Mouse (Mus musculus) bone marrow macrophage, adult 2 months (primary cell): Measurements from ENCODE around the gene Cdkl5. TPM values are rescaled to one million over a fixed set of nuclear protein-coding genes. Genes with fewer than 3 reads are reported as not detected.

Experiments
- H3K27ac ChIP-seq: 2 replicates; pipeline ENCODE4 v1.5.1; 2012; ENCODE audit warnings: low read depth, low read length; ENCODE audit not compliant: insufficient read depth
- H3K4me1 ChIP-seq: 2 replicates; pipeline ENCODE4 v1.6.1; 2012; ENCODE audit warnings: low read length; ENCODE audit not compliant: control insufficient read depth, insufficient read depth
- H3K4me3 ChIP-seq: 2 replicates; pipeline ENCODE4 v1.5.1; 2012; ENCODE audit warnings: mild to moderate bottlenecking, low read length, moderate library complexity; ENCODE audit not compliant: insufficient read depth
- CTCF ChIP-seq: IDR thresholded peaks from 2 replicates; pipeline ENCODE4 v1.5.1; 2012; ENCODE audit warnings: low read depth, mild to moderate bottlenecking, low read length, moderate library complexity
- POLR2A ChIP-seq: IDR thresholded peaks from 2 replicates; pipeline ENCODE4 v1.6.1; 2012; ENCODE audit warnings: mild to moderate bottlenecking, low read depth, low read length, borderline replicate concordance
- polyA plus RNA-seq: library from polyadenylated mRNA; stranded (reverse); fragments of >200 nt; gene quantifications from 2 replicates; pipeline ENCODE4 v1.2.4, GENCODE M21; 2012; ENCODE audit not compliant: missing spikeins, insufficient read depth, insufficient read length

The Cdkl5 gene
- polyA plus RNA-seq, 1 experiment: 1.1 TPM

DNA sequence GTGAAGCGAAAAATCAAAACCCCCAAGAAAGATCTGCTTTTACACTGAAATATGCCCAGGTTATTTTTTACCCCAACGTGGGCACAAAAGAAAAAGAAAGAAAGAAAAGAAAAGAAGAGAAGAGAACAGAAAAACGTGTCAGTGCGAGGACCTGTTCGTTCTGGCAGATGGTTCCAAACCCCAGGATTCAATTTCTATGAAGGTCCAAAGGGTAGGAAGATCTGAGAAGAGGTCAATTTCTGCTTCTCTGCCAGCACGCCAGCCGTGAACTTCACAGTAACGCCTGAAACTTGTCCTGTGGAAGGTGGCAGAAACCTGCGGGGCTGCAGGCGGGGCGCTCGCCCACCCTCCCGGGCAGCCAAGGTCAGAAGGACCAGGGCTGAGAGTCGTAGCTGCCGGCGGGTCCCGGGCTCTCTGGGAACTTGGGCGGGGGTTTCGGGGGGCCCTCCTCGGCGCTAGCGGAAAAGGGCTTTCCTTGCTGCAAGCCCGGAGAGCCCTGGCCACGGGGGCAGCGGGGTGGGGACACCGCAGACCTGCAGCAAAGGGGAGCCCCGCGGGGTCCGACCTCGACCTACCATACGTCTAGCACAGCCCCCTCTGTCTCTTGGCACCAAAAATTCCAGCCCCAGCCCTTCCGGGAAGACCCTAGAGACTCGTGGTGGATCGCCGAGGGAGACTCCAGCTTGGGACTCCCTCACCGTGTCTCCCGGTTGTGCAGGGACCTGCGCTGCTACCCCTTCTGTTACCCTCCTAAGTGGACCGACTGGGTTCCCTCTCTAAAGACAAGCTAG is 560 bp downstream of the Cdkl5 start:
- Histone ChIP-seq H3K4me3 (peak overlapping the region; percentile 73), H3K27ac (no peak overlapping the region), H3K4me1 (no peaks in the 10 kb centered on the region)
- TF ChIP-seq POLR2A (no peak), CTCF (no peak)

DNA sequence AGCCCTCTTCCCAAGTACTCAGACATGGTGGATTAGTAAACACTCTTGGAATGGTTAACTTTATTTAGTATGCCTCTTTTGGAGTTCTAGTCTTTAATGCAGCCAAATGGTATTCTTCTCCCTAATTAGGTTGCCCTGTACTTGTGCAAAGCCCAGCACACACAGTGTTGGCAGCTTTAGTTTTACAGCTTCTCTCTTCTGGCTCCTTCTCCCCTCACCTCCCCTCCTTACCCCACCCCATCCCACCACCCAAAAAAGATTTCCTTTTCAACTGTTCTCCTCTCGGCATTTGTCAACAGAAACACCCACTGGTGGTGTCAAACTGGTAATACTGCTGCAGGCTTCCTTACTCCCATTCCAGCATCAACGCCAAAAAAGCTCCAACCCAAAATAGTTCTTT is 1.8 kb downstream of the Cdkl5 start:
- no peak for TF ChIP-seq CTCF
- no peak for TF ChIP-seq POLR2A
- no peak overlapping the region for H3K4me3 ChIP-seq

DNA sequence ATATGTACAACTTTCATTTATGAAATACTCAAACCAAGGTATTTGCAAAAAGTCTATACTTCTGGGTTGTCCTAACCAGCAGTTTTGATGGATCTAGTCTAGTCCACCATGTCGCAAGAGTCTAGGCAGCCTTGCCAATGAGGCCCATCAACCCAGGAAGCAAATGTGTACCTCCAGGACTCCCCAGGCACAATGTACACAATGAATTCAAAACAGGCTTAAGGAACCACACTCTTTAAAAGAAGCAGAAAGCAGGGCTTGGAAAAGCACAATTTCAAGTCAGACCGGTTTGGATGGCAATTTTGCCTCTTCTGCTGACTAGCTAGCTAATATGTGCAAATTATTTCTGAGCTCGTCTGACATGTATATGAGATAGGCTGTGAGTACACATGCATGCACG is 4.2 kb downstream of the Cdkl5 start:
- Histone ChIP-seq H3K27ac (no peak overlapping the region), H3K4me3 (no peak overlapping the region), H3K4me1 (no peaks in the 10 kb centered on the region)
- TF ChIP-seq POLR2A (no peak), CTCF (no peak)

More for the DNA sequence above, 1.8 kb downstream of the Cdkl5 start:
- H3K4me1 ChIP-seq: no peaks in the 10 kb centered on the region
- H3K27ac ChIP-seq: no peak overlapping the region

DNA sequence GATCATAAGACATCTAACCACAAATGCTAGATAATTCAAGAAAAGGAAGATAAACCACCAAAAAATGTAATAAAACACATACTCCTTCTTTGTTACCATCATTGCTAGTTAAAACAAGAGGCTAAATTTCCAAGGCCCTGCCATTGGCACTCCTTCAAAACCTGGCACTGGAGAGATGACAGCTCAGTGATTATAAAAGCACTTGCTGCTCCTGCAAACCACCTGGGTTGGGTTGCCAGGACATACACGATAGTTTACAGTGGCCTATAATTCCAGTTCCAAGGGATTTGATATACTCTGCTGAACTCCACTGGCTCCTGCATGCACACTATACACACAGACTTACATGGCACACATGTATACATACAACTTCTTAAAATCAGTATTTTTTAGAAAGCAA is 16.6 kb downstream of the Cdkl5 start:
- no peak overlapping the region for H3K4me3 ChIP-seq
- TF ChIP-seq CTCF (no peak), POLR2A (no peak)
- no peak overlapping the region for H3K27ac ChIP-seq
- H3K4me1 ChIP-seq: no peaks in the 10 kb centered on the region

DNA sequence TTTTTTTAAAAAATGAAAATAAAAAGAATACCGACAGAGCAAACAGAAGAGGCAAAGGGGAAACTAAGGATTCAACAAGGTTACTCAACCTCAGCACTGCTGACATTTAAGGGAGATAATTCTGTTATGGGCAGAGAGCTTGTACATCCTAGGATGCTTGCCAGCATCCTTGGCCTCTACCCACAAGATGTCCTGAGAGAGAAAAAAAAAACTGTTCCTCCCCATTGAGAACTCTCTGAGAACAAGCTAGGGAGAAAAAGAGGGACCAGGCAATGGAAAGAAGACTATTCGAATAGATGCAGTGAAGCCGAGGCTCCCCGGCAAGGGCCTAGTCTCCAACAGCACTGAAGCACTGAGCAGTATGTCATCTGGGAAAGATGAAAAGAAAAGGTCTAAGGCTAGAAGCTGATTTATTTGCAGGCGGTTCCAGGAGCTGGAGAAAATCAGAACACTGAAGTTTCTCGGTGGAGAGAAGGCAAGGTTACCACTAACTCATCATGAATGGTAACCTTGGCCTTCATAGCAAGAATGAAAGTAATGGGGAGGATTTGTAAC is 22.4 kb downstream of the Cdkl5 start:
- TF ChIP-seq POLR2A (no peak), CTCF (no peak)
- no peak overlapping the region for H3K27ac ChIP-seq
- no peaks in the 10 kb centered on the region for H3K4me1 ChIP-seq
- no peak overlapping the region for H3K4me3 ChIP-seq

DNA sequence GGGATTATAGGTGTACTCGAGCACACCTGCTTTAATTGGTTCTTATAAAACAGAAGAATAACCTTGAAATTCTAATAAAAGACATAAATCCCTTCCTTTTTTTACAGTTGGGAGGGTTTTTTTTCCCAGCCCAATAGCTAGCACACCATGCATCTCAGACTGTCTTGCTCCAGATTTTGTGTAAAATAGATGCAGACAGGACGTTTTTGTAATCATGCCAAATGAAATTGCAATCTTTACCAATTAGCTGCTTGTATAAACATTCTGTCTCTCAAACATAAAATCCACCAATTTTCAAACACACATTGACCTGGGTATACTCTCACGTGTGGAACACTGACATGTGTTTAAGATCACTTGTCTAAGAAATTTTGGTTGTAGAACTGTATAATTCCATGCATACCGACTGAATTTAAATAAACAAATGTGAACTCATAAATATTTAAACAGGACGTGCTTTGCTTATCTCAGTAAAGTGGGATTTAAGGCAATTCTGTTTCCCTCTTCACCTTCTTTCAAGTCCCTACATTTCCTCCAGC is 35.8 kb downstream of the Cdkl5 start:
- no peak overlapping the region for H3K27ac ChIP-seq
- TF ChIP-seq CTCF (no peak), POLR2A (no peak)
- H3K4me3 ChIP-seq: no peak overlapping the region
- no peaks in the 10 kb centered on the region for H3K4me1 ChIP-seq

DNA sequence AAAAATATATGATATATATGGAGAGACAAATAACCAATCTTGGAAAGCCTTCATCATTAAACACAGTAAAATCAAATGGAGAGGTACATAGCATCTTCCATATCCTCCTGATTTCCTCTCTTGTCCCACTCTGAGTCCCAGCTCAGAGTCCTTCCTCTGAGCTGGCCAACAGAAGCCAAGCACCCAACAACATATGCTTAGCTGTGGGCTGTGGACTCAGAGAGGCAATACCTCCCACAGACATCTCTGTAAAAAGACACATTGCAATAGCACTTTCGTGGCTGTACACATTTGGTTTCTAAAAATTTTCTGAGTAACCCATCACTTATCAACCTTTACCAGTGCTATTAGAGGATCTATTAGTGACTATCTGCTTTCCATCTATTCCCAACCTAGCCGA is 44.9 kb downstream of the Cdkl5 start:
- no peak for TF ChIP-seq POLR2A
- TF ChIP-seq CTCF: no peak
- H3K4me3 ChIP-seq: no peak overlapping the region
- H3K4me1 ChIP-seq: no peaks in the 10 kb centered on the region
- H3K27ac ChIP-seq: no peak overlapping the region

DNA sequence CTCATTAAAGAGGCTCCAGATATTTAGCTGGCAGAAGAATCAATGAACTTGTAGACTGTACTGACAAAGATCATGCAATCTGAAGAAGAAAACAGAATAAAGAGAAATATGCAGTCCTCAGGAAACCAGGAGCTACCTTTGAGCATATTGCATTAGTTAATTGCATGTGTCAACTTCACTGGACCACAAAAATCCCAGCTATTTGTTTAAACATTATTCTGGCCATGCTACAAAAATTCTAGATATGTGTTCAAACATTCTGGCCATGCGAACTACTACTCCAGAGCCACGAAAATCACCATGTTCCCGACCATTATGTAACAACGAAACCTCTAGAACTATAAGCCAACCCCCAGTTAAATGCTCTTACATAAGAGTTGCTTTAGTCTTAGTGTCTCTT is 49.8 kb downstream of the Cdkl5 start:
- H3K4me3 ChIP-seq: no peak overlapping the region
- H3K27ac ChIP-seq: no peak overlapping the region
- TF ChIP-seq CTCF (no peak), POLR2A (no peak)
- H3K4me1 ChIP-seq: no peaks in the 10 kb centered on the region

DNA sequence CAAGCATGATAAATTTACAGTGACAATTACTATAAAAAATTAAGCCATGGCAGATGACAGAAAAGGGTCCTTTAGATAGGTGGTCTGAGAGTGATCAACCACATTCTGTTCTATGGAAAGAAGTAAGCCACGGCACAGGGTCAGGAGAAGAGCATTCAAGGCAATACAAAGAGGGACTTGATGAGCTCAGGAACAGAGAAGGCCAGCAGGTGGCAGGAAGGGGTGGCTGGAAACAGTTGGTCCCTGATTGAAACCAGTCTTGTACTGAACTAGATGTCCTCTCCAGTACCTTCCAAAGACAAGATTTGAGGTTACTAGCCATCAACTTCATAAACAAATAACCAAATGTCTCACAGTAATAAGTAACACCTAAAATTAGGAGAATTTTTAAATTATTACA is 59.0 kb downstream of the Cdkl5 start:
- Histone ChIP-seq H3K27ac (no peak overlapping the region), H3K4me1 (no peaks in the 10 kb centered on the region), H3K4me3 (no peak overlapping the region)
- no peak for TF ChIP-seq CTCF
- no peak for TF ChIP-seq POLR2A

DNA sequence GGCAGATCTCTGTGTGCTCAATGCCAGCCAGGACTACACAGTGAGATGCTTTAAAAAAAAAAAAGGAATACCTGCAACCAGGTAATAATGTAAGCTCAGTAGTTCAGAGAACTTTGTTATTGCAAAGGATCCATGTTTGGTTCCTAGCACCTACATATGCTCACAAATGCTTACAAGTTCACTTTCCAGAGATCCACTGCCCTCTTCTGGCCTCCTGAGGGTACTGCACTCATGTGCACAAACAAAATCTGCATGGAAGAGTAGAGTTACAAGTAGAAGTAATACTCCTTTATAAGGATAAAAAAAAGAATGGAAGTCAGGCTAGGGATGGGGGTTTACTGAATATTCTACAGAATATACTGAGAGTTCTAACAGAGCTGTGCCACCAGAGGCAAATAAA is 63.8 kb downstream of the Cdkl5 start:
- Histone ChIP-seq H3K27ac (no peak overlapping the region), H3K4me3 (no peak overlapping the region), H3K4me1 (no peaks in the 10 kb centered on the region)
- no peak for TF ChIP-seq POLR2A
- TF ChIP-seq CTCF: no peak

DNA sequence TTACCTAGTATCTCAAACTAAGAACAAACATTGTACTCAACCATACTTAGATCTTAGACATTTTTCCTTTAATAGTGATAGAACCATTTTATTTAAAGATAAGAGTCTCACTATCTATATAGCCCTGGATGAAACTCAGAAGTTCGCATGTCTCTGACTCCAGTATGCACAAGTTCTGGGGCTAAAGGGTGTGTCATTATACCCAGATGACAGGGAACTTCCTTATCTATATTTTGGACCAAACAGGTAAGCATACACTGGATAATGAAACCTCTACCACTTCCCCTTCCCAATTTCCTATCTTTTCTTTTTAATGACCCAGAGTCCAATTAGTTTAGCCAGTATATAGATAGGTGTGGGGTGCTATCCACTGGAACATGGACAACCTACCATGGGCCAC is 65.6 kb downstream of the Cdkl5 start:
- Histone ChIP-seq H3K4me3 (no peak overlapping the region), H3K4me1 (no peaks in the 10 kb centered on the region), H3K27ac (no peak overlapping the region)
- TF ChIP-seq POLR2A (no peak), CTCF (no peak)
